Mouse (Mus musculus) lung, embryonic 14.5 days (tissue): ENCODE measurements at regions not wholly inside any gene's neighbourhood (a gene's known extent, or its start where the extent isn't known, plus 50 kb on each side); places are given as distances from the start of the nearest gene placed in this dataset.
A peak's percentile ranks its signal among the peaks of the same experiment; 100 is the strongest.
"Not testable (repeated sequence)": the region's sequence is repeated elsewhere in the genome, so short reads cannot be mapped to it uniquely, and the experiment has no call there.

Experiments
- ATAC-seq: fragments of 200-750 bp; cut with Nextera tagmentation; 2 replicates; pipeline ENCODE4 v1.8.0; 2017; ENCODE audit warnings: mild to moderate bottlenecking, moderate TSS enrichment, moderate library complexity; ENCODE audit not compliant: insufficient read depth
- DNase-seq: peaks from one replicate; pipeline ENCODE4 v3.0.0-alpha.2; 2015
- H3K27ac ChIP-seq: fragments of 300-500 bp; sonication (generic); 2 replicates; pipeline ENCODE4 v1.5.1; 2014; ENCODE audit warnings: low read depth, mild to moderate bottlenecking, moderate library complexity
- H3K27me3 ChIP-seq: fragments of 300-500 bp; sonication (generic); 2 replicates; pipeline ENCODE4 v1.6.1; 2014; ENCODE audit warnings: low read length, control low read depth; ENCODE audit not compliant: insufficient read depth
- H3K36me3 ChIP-seq: fragments of 300-500 bp; sonication (generic); 2 replicates; pipeline ENCODE4 v1.6.1; 2014; ENCODE audit warnings: control low read depth; ENCODE audit not compliant: insufficient read depth
- H3K4me1 ChIP-seq: fragments of 300-500 bp; sonication (generic); 2 replicates; pipeline ENCODE4 v1.6.1; 2014; ENCODE audit warnings: antibody characterized with exemption, control low read depth; ENCODE audit not compliant: insufficient read depth
- H3K4me2 ChIP-seq: fragments of 300-500 bp; sonication (generic); 2 replicates; pipeline ENCODE4 v1.6.1; 2014; ENCODE audit warnings: mild to moderate bottlenecking
- H3K4me3 ChIP-seq: fragments of 300-500 bp; sonication (generic); 2 replicates; pipeline ENCODE4 v1.5.1; 2014; ENCODE audit warnings: low read depth, low read length
- H3K9ac ChIP-seq: fragments of 300-500 bp; sonication (generic); 2 replicates; pipeline ENCODE4 v1.6.1; 2014
- H3K9me3 ChIP-seq: fragments of 300-500 bp; sonication (generic); 2 replicates; pipeline ENCODE4 v1.6.1; 2016; ENCODE audit warnings: low read depth, low read length, control low read depth
- CTCF ChIP-seq: IDR thresholded peaks from 2 replicates; pipeline ENCODE4 v1.5.1; 2016; ENCODE audit warnings: antibody characterized with exemption, low read depth
- WGBS: fragments of 180-500 bp; shearing (Covaris S2); extraction: QIAGEN DNeasy Blood & Tissue Kit; methylation state at CpG from one replicate; pipeline ENCODE4 v1.1.7; 2014; 5-methylcytosine and 5-hydroxymethylcytosine counted together

DNA sequence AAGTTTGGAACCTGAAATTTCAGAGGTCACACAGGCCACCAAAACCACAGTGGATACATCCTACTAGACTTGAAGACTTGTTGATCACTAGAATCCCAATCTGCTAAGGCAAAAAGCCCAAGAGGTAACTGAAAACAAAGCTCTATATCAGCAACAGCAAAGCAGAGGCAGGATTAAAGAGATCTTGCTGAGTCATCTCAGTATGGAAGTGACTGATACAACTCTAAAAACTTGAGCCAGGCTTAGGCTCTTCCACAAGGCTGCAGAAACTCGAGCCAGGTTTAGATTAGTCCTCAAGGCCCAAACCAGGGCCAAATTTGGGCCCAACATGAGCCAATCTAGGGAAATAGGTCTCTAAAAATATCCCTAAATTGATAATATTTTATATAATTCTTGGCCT is 56.2 kb downstream of the Speer3 start:
- no peak for ATAC-seq
- no peak overlapping the region for H3K4me3 ChIP-seq
- no peak for TF ChIP-seq CTCF
- WGBS = 50% methylated on average over 1 of the region's 1 CpGs
- H3K27ac ChIP-seq = no peak overlapping the region
- H3K9me3 ChIP-seq = no peaks in the 10 kb centered on the region
- H3K4me2 ChIP-seq = no peak overlapping the region
- H3K27me3 ChIP-seq = no peaks in the 10 kb centered on the region
- no peaks in the 10 kb centered on the region for H3K4me1 ChIP-seq
- H3K36me3 ChIP-seq = no peaks in the 10 kb centered on the region
- no peak for DNase-seq
- H3K9ac ChIP-seq = no peak overlapping the region

- H3K27ac ChIP-seq = 0 out of 2 replicates have a peak overlapping the region, but pooled peaks have one; percentile 24
- ATAC-seq (peak; percentile 47; the same call in 1 of the 2 replicates), DNase-seq (peak; percentile 15)
- H3K9me3 ChIP-seq, H3K4me2 ChIP-seq, H3K36me3 ChIP-seq, H3K4me1 ChIP-seq, H3K27me3 ChIP-seq, H3K4me3 ChIP-seq, H3K9ac ChIP-seq: not testable (repeated sequence)
- 49% methylated on average over 5 of the region's 6 CpGs for WGBS
These were observed 88.8 kb downstream of the Speer3 start for GRCm38 (mm10) chr5:13880236-13880635.

GRCm38 (mm10) chr5:13888415-13888814 is 97.0 kb downstream of the Speer3 start:
- TF ChIP-seq CTCF = no peak
- DNase-seq (no peak), ATAC-seq (no peak)
- Histone ChIP-seq H3K4me3 (no peak overlapping the region), H3K4me1 (no peaks in the 10 kb centered on the region), H3K27ac (no peak overlapping the region), H3K9me3 (no peaks in the 10 kb centered on the region), H3K4me2 (no peak overlapping the region), H3K27me3 (no peaks in the 10 kb centered on the region), H3K9ac (no peak overlapping the region), H3K36me3 (no peaks in the 10 kb centered on the region)

GRCm38 (mm10) chr5:13908257-13908656 is 116.8 kb upstream of the Sema3e start:
- Histone ChIP-seq H3K4me3 (no peak overlapping the region), H3K9ac (no peak overlapping the region), H3K36me3 (no peaks in the 10 kb centered on the region), H3K4me1 (no peaks in the 10 kb centered on the region), H3K27me3 (no peaks in the 10 kb centered on the region), H3K4me2 (no peak overlapping the region), H3K9me3 (no peaks in the 10 kb centered on the region), H3K27ac (no peak overlapping the region)
- no peak for DNase-seq
- ATAC-seq = no peak
- 33% methylated on average over 3 of the region's 3 CpGs for whole genome bisulfite sequencing
- no peak for TF ChIP-seq CTCF

- H3K4me3 ChIP-seq = no peak overlapping the region
- WGBS = 75% methylated on average over 2 of the region's 2 CpGs
- no peaks in the 10 kb centered on the region for H3K36me3 ChIP-seq
- ATAC-seq (no peak), DNase-seq (no peak)
- H3K9ac ChIP-seq = no peak overlapping the region
- H3K4me1 ChIP-seq = no peaks in the 10 kb centered on the region
- no peak overlapping the region for H3K4me2 ChIP-seq
- H3K27me3 ChIP-seq = no peaks in the 10 kb centered on the region
- no peak for TF ChIP-seq CTCF
- H3K9me3 ChIP-seq = no peaks in the 10 kb centered on the region
- no peak overlapping the region for H3K27ac ChIP-seq
These were observed 107.7 kb upstream of the Sema3e start for GRCm38 (mm10) chr5:13917355-13917754.

DNA sequence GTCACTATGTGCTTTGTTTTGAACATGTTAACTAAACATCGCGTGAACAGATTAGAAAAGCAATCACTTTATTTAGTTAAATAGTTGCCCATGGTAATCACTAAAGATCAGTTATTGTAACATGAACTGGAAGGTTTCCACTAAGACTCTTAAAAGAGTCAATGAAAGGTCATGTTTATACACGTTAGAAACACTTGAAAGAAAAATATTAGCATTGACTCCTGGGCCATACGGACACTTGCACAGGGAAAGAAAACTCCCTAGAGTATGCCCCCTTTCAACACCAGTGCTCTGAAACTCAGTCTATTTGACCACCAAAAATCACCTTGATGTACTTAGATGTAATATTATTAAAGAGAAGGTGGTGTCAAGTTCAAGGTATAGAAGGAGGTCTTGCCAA is 102.8 kb upstream of the Sema3e start:
- WGBS = 18% methylated on average over 4 of the region's 4 CpGs
- Histone ChIP-seq H3K9me3 (no peaks in the 10 kb centered on the region), H3K27ac (no peak overlapping the region)

DNA sequence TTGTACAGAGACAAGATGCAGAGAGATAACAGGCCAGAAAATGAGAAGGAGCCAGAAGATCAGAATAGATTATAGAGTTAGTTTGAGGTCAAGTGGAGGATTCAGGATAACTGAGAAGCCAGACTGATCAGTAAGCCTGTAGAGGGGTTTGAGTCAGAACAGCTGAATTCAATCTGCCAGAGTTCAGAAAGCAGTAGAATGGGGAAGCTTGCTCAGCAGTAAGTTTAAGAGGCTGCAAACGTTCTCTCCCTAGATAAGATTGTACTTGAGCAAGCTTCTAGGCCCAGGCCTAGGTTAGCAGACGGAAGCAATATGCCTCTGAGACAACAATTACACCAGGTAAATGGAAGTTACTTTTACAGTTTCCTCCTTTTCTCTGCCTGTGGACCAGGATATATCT is 94.1 kb upstream of the Sema3e start:
- Histone ChIP-seq H3K4me3 (no peak overlapping the region), H3K9ac (no peak overlapping the region), H3K27ac (no peak overlapping the region), H3K4me2 (no peak overlapping the region), H3K27me3 (no peaks in the 10 kb centered on the region), H3K36me3 (no peaks in the 10 kb centered on the region), H3K4me1 (no peaks in the 10 kb centered on the region), H3K9me3 (no peaks in the 10 kb centered on the region)
- 36% methylated on average over 2 of the region's 2 CpGs for WGBS
- DNase-seq (no peak), ATAC-seq (no peak)
- no peak for TF ChIP-seq CTCF

More for the DNA sequence above, 102.8 kb upstream of the Sema3e start:
- no peak overlapping the region for H3K4me2 ChIP-seq
- H3K27me3 ChIP-seq = no peaks in the 10 kb centered on the region
- peak; percentile 21 for DNase-seq
- no peaks in the 10 kb centered on the region for H3K36me3 ChIP-seq
- no peak for TF ChIP-seq CTCF
- ATAC-seq = 0 out of 2 replicates have a peak, but pooled peaks have one; percentile 49
- H3K9ac ChIP-seq = no peak overlapping the region
- no peaks in the 10 kb centered on the region for H3K4me1 ChIP-seq
- no peak overlapping the region for H3K4me3 ChIP-seq

- Histone ChIP-seq H3K27me3 (no peaks in the 10 kb centered on the region), H3K36me3 (no peaks in the 10 kb centered on the region), H3K4me3 (no peak overlapping the region), H3K4me1 (no peaks in the 10 kb centered on the region), H3K9ac (no peak overlapping the region), H3K4me2 (no peak overlapping the region), H3K27ac (no peak overlapping the region), H3K9me3 (no peaks in the 10 kb centered on the region)
- TF ChIP-seq CTCF = no peak
- no peak for DNase-seq
- no peak for ATAC-seq
These were observed 73.7 kb upstream of the Sema3e start for GRCm38 (mm10) chr5:13951346-13951745.
